Mouse (Mus musculus): ENCODE measurements around the gene E2f4.

Gene E2f4

DNA sequence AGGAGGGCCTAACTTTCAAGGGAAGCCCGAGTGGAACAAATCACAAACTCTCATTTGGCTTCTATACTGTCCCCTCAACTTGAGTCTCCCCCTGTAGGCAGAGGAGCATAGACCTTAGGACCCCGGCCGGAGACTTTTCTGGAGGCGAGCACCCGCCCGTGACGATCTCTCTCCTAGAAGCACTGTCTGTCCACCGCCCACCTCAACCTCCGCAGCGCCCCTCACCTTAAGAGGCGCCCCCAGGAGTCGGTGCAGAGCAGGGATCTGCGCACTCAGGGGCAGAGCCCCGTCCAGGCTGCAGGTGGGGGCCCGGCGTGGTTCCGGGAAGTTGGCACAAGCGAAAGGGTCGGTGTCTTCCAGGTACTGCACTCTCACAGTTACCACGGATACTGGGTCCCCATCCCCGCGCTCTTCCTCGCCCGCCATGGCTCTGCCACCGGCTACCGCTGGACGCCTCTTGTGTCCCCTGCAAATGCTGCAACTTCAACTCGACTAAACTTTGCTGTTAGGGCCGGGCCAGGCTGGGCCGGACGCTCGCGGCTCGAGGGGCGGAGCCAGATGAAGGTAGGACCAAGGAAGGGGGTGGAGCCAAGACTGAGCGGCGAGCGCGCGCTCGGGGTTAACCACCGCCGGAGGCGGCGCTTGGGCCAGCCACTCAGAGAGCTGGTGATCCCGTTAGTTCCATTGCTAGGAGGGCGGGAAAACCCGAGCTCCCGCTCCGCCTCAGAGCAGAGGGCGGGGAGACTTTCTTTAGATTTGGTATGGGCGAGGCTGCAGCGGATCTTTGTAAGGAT, 50.2 kb downstream of the E2f4 start, which contains the start of gene Fhod1:
TSS of gene Fhod1 (minus strand) at position 526 of the 794 bp plus-strand sequence.
- peak; percentile 92 to 93 for DNase-seq (ENCODE audit: low spot score in 2 of 2)

DNA sequence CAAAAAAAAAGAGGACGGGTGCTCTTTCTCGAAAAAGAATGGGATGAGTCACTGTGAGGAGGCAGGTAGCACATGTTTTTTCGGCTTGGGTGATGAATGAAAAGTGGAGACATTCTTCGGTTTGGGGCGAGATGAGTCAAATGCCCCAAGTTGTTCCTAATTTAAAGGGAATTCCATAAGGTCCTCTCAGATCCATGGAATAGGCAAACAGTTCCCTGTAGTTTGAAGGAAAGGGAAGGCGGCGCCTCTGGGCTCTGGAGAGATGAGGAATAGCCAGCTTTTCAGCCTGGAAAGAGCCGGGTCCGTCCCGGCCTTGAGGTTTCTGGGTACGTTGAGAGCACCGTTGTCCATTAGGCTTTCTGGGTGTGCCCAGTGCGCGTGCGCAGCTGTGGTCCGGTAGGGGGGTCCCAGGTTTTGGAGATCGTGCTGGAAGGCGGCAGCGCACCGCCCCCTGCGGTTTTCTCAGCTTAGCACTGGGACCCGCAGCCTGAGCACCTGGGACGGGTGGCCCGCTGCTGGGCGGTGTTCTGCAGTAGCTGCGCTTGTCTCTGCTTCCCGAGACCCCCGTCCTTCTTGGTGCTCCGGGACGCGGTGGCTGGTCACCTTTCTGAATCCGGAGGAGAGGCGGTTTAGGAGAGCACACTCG, 51.1 kb downstream of the E2f4 start, which contains the start of gene Slc9a5:
TSS of gene Slc9a5 (plus strand) at position 394 of the 646 bp plus-strand sequence.
- peak; percentile 27 to 31 for DNase-seq (ENCODE audit: low spot score in 2 of 2)

DNA sequence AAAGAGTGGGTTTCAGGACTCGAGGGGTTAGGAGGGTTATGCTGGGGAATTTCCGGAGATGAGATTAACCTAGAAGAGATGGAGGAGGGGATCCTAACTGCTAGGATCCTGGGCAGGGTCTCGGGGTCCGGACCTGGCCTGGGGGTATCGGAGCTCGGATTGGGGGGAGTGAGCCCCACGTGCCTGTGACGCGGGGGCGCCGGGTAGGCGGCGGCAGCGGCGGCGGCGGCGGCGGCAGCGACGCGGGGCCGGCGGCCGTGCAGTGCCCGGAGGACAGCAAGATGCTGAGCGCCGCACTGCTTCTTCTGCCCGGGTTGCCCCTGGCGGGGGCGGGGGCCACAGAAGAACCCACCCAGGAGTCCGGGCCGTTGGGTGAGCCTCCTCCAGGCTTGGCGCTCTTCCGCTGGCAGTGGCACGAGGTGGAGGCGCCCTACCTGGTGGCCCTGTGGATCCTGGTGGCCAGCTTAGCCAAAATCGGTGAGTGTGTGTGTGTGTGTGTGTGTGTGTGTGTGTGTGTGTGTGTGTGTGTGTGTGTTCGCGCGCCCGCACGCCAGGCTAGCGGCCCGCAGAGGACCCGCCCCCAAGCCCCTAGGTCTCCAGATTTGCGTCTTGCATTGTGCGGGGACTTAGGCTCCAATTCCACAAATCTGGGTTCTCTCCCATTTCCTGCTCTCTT, 51.8 kb downstream of the E2f4 start:
- DNase-seq (ENCODE audit: low spot score in 2 of 2) = no peak

DNA sequence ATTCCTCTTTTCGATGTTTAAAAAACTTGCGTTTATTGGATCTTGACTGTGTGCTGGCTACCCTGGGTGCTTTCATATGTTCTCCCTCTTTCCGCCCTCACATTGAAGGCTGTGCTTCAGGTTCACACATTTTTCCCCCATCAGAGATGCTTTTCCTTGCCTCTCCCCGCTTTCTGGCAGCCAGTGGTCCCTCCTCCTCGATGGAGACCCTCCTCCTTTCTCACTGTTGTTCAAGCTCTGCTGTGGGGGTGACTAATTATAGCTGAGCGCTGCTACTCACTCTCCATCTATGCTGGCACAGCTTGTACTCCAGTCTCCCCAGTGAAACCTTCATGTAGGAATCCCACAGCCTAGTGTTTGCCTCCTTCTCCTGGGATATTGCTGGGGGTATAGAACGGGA, 52.7 kb downstream of the E2f4 start:
- no peak for DNase-seq (ENCODE audit: low spot score in 2 of 2)

DNA sequence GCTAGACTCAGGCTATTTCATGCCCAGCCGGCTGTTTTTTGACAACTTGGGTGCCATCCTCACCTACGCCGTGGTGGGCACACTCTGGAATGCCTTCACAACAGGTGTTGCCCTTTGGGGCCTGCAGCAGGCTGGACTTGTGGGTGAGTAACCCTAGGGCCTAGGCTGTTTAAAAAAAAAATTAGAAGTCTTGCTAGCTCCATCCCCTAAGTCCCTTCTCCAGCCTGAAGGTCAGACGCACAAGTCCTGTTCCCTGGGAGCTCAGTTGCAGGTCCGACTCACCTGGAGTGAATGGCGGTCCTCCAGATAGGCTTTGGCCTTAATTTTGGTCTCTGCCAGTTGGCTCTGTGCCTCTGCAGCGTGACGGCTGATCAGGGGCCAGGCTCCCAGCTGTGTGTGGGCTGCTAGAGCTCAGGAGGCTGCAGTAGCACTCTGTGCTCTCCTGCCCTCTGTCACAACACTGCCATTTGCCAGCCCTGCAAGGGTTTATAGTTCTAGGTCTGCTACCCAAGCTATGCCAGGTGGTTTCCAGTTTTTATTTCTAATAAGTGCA, 56.2 kb downstream of the E2f4 start:
- no peak for DNase-seq (ENCODE audit: low spot score in 2 of 2)

DNA sequence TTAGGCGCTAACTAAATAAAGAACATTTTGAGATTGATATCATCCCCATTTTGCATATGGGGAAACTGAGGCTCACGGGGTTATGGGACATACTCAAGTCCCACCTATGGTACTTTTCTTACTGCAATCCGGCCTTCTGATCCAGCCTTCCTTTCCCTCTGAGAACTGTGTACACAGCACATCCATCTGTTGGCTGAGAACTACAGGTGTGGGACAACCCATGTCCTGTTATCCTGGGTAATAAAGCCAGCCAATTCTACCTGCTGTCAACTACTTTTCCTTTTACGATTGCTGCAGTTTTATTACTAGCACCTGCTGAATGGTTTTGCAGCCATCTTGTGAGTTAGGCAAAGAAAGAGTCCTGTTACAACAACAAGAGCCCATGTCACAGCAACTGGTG, 57.1 kb downstream of the E2f4 start:
- DNase-seq (ENCODE audit: low spot score in 2 of 2) = no peak
